Mouse (Mus musculus): ENCODE results near the gene Crybg3.
A peak's percentile ranks its signal among the peaks of the same experiment; 100 is the strongest.

The Crybg3 gene

GRCm38 (mm10) chr16:59600311-59601251, at the start of gene Crybg3:
TSS of gene Crybg3 (minus strand) at chr16:59600979.
- peak; percentile 63 to 64 for DNase-seq

GRCm38 (mm10) chr16:59643766-59644165, 43.0 kb upstream of the Crybg3 start:
- no peak for DNase-seq

GRCm38 (mm10) chr16:59639985-59640384, 39.2 kb upstream of the Crybg3 start:
- DNase-seq = no peak

- peak; percentile 95 to 97 for DNase-seq
These were observed 38.4 kb upstream of the Crybg3 start, which contains the start of gene Arl6 for GRCm38 (mm10) chr16:59639102-59639691. TSS of gene Arl6 (minus strand) at chr16:59639391.

GRCm38 (mm10) chr16:59634598-59634997, 33.8 kb upstream of the Crybg3 start:
- no peak for DNase-seq

GRCm38 (mm10) chr16:59621554-59621953, 20.8 kb upstream of the Crybg3 start:
- DNase-seq = no peak

GRCm38 (mm10) chr16:59617167-59617566, 16.4 kb upstream of the Crybg3 start:
- peak; percentile 36 to 47 for DNase-seq

GRCm38 (mm10) chr16:59615675-59616074, 14.9 kb upstream of the Crybg3 start:
- DNase-seq = no peak

GRCm38 (mm10) chr16:59610750-59611149, 10.0 kb upstream of the Crybg3 start:
- no peak for DNase-seq

- peak; percentile 10 to 15 for DNase-seq
These were observed 3.5 kb upstream of the Crybg3 start for GRCm38 (mm10) chr16:59604078-59604781.

GRCm38 (mm10) chr16:59599411-59600265, 1.1 kb downstream of the Crybg3 start:
- DNase-seq = no peak

GRCm38 (mm10) chr16:59598997-59599396, 1.8 kb downstream of the Crybg3 start:
- DNase-seq = no peak

- DNase-seq = no peak
These were observed 3.5 kb downstream of the Crybg3 start for GRCm38 (mm10) chr16:59597256-59597655.

GRCm38 (mm10) chr16:59594714-59595113, 6.1 kb downstream of the Crybg3 start:
- DNase-seq = no peak

- no peak for DNase-seq
These were observed 10.0 kb downstream of the Crybg3 start for GRCm38 (mm10) chr16:59590790-59591189.

GRCm38 (mm10) chr16:59588351-59589025, 12.3 kb downstream of the Crybg3 start:
- no peak for DNase-seq

- DNase-seq = no peak
These were observed 13.0 kb downstream of the Crybg3 start for GRCm38 (mm10) chr16:59587816-59588215.

- no peak for DNase-seq
These were observed 13.9 kb downstream of the Crybg3 start for GRCm38 (mm10) chr16:59586911-59587310.

- no peak for DNase-seq
These were observed 14.5 kb downstream of the Crybg3 start for GRCm38 (mm10) chr16:59586276-59586675.

GRCm38 (mm10) chr16:59585706-59586244, 15.0 kb downstream of the Crybg3 start:
- no peak for DNase-seq

GRCm38 (mm10) chr16:59583515-59583914, 17.3 kb downstream of the Crybg3 start:
- DNase-seq = no peak
